ENCODE assay signal across 9 mouse cellular contexts in the genomic region with DNA sequence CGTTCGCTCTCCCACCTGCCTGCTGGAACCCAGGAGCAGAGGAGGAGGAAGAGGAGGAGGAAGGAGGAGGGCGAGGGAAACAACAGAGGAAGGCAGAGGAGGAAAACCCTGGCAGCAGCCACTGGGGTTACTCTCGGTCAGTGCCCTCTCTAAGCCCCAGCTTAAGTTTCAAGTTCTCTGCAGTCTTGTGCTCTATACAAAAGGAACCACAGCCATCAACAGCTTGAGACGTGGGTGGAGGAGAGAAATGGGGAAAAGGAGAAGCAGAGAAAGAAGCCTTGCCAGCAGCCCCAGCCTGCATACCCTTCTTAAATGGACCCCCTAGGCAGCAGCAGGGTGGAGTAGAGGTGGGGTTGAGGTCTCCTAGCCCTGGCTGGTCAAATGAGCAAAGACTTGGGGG. TPM values are rescaled to one million over a fixed set of nuclear protein-coding genes. Genes with fewer than 3 reads are reported as not detected.
DNase-seq lines count a peak whose midpoint lies in the region; ATAC-seq and TF ChIP-seq lines count a peak whose summit lies in the region.
"Had no signal": no experiment of that assay in that cellular context is flagged by ENCODE, and none has a peak within 500 bp of the region (broad histone marks: within the 10 kb centered on the region; RNA-seq: fewer than 3 reads in every experiment).

No protein-coding gene starts in this region.

- no peak overlapping the region for H3K9ac ChIP-seq in stomach, embryonic 14.5 days (replicated peaks; ENCODE audit: low read depth, low read length)
- H3K9ac ChIP-seq in stomach, postnatal 0 days (ENCODE audit: low read length) = no peak overlapping the region
- H3K9ac ChIP-seq: limb, embryonic 12.5 days had no signal

- H3K36me3 ChIP-seq in stomach, embryonic 14.5 days (ENCODE audit: control insufficient read depth, insufficient read depth, low read length) = no peaks in the 10 kb centered on the region
- no peaks in the 10 kb centered on the region for H3K36me3 ChIP-seq in stomach, postnatal 0 days (ENCODE audit: control insufficient read depth, insufficient read depth, low read length)

- no peak for TF ChIP-seq CTCF in stomach, postnatal 0 days (IDR thresholded peaks at IDR 0.05; ENCODE audit: low read depth)

- H3K9me3 ChIP-seq in stomach, embryonic 14.5 days (ENCODE audit: control insufficient read depth, low read depth, low read length) = no peaks in the 10 kb centered on the region
- no peaks in the 10 kb centered on the region for H3K9me3 ChIP-seq in stomach, postnatal 0 days (ENCODE audit: control insufficient read depth, low read length)
- H3K9me3 ChIP-seq: limb, embryonic 12.5 days had no signal

- no peaks in the 10 kb centered on the region for H3K27me3 ChIP-seq in stomach, embryonic 14.5 days (ENCODE audit: control insufficient read depth, insufficient read depth, low read length)
- H3K27me3 ChIP-seq in stomach, postnatal 0 days (ENCODE audit: control insufficient read depth, insufficient read depth, low read length) = no peaks in the 10 kb centered on the region
- H3K27me3 ChIP-seq: limb, embryonic 12.5 days had no signal

- no peak overlapping the region for H3K27ac ChIP-seq in stomach, embryonic 14.5 days (ENCODE audit: low read length)
- H3K27ac ChIP-seq in stomach, postnatal 0 days (replicated peaks) = no peak overlapping the region
- H3K27ac ChIP-seq: limb, embryonic 12.5 days had no signal

- no peak overlapping the region for H3K4me2 ChIP-seq in stomach, embryonic 14.5 days (replicated peaks; ENCODE audit: low read depth, low read length)
- no peak overlapping the region for H3K4me2 ChIP-seq in stomach, postnatal 0 days (replicated peaks; ENCODE audit: low read depth)
- H3K4me2 ChIP-seq: limb, embryonic 12.5 days had no signal

- 0 out of 2 replicates have a peak, but pooled peaks have one; percentile 42 for ATAC-seq in stomach, embryonic 14.5 days (ENCODE audit: insufficient number of reproducible peaks, insufficient read depth, low FRiP score, low read depth)
- ATAC-seq in stomach, postnatal 0 days (ENCODE audit: low FRiP score, low TSS enrichment) = no peak
- ATAC-seq in granulocyte monocyte progenitor cell, adult 5-6 weeks (replicated peaks; ENCODE audit: poor library complexity, severe bottlenecking) = peak; percentile 41

- DNase-seq in gastrocnemius, postnatal 25 days = peak; percentile 36
- DNase-seq in gastrocnemius, postnatal 10 days = no peak
- no peak for DNase-seq in stomach, postnatal 0 days (ENCODE audit: low spot score)
- peak; percentile 32 to 56 for DNase-seq in left cerebral cortex, postnatal 14 days (ENCODE audit: low spot score in 2 of 2)
- no peak for DNase-seq in ovary, postnatal 36 days (ENCODE audit: low spot score)
- no peak for DNase-seq in urinary bladder, postnatal 4 days (ENCODE audit: low spot score in 2 of 2)

- WGBS in stomach, embryonic 14.5 days = 40% methylated on average over 3 of the region's 5 CpGs
- 18% methylated on average over 3 of the region's 5 CpGs for WGBS in stomach, postnatal 0 days

- no peak overlapping the region for H3K4me3 ChIP-seq in stomach, embryonic 14.5 days (ENCODE audit: low read depth, low read length)
- no peak overlapping the region for H3K4me3 ChIP-seq in stomach, postnatal 0 days (ENCODE audit: low read depth, low read length)
- H3K4me3 ChIP-seq: limb, embryonic 12.5 days had no signal

- no peak for TF ChIP-seq EP300 in stomach, postnatal 0 days (optimal IDR thresholded peaks at IDR 0.05)

- peaks cover 9% of the 10 kb centered on the region for H3K4me1 ChIP-seq in stomach, embryonic 14.5 days (ENCODE audit: control insufficient read depth, insufficient read depth, low read length)
- H3K4me1 ChIP-seq in stomach, postnatal 0 days (replicated peaks; ENCODE audit: control insufficient read depth, insufficient read depth) = no peaks in the 10 kb centered on the region; the same call in 1 of the 2 replicates

- intact Hi-C loops in left cerebral cortex, postnatal 14 days (cut with DNase I) = loop anchor here (5.0 kb wide), 1 partner anchor 41 kb away; a partner anchor contains a TSS

RNA-seq across cellular contexts. Expression of a gene that starts 43.8 kb away (rescaled TPM):
- total RNA-seq in gastrocnemius, postnatal 25 days (2021) = 1 to 10 TPM; 4.8 to 9.4 TPM
- 10 to 100 TPM; 13.8 to 18.3 TPM for total RNA-seq in gastrocnemius, postnatal 10 days (2021)
- polyA plus RNA-seq in stomach, embryonic 14.5 days (2014; fragmentation: Nextera tagmentation; extraction: Ambion mirVana) = 6.8 and 7.7 TPM in 2 replicates
- 1.6 and 2.0 TPM in 2 replicates for polyA plus RNA-seq in stomach, postnatal 0 days (2015; fragmentation: Nextera tagmentation; extraction: Ambion mirVana)
- 0.49 and 2.6 TPM in 2 replicates for total RNA-seq in granulocyte monocyte progenitor cell, adult 5-6 weeks (2014; fragmentation: Nextera tagmentation)
- 2.2 and 3.8 TPM in 2 replicates for total RNA-seq in granulocyte monocyte progenitor cell, adult 5-6 weeks (2017)
- 10 to 100 TPM; 23.2 to 23.5 TPM for total RNA-seq in left cerebral cortex, postnatal 14 days (2021)

Comparison
In these comparisons a context has a peak if more than half of its experiments do, and no peak if none do; other contexts are left out.
1. DNase-seq: peak in gastrocnemius, postnatal 25 days (single experiment) and left cerebral cortex, postnatal 14 days (2 of 2); none in gastrocnemius, postnatal 10 days (single experiment), stomach, postnatal 0 days (single experiment), ovary, postnatal 36 days (single experiment) and urinary bladder, postnatal 4 days (0 of 2).